Mouse (Mus musculus): Measurements from ENCODE around the gene Acsf3.

GRCm38 (mm10) chr8:122849152-122849910 lies 74.0 kb downstream of the Acsf3 start:
- no peak for TF ChIP-seq CTCF (IDR thresholded peaks at IDR 0.05; ENCODE audit: low read depth, low read length)
- no peak for TF ChIP-seq POLR2A (IDR thresholded peaks at IDR 0.05; ENCODE audit: insufficient read depth, low read length)

Measured in ES-Bruce4 (cell line).